Mouse (Mus musculus): ENCODE measurements around the gene Kalrn. TPM values are rescaled to one million over a fixed set of nuclear protein-coding genes. Genes with fewer than 3 reads are reported as not detected.
"Not testable (repeated sequence)": the region's sequence is repeated elsewhere in the genome, so short reads cannot be mapped to it uniquely, and the experiment has no call there.

The Kalrn gene
- polyA plus RNA-seq, 1 experiment from 2014 or later, result 38.5 TPM

- Histone ChIP-seq H3K27ac (no peak overlapping the region), H3K4me1 (replicated peaks) (peaks cover 52% of the 10 kb centered on the region), H3K9ac (replicated peaks) (no peak overlapping the region), H3K36me3 (peaks cover under 1% of the 10 kb centered on the region; the same call in 1 of the 2 replicates), H3K9me3 (no peaks in the 10 kb centered on the region), H3K27me3 (no peaks in the 10 kb centered on the region), H3K4me3 (replicated peaks) (no peak overlapping the region), H3K4me2 (replicated peaks) (no peak overlapping the region)
- WGBS, result 85% methylated on average over 11 of the region's 11 CpGs
- ATAC-seq, result no peak
Observed at GRCm38 (mm10) chr16:34320023-34320800, 253.1 kb downstream of the Kalrn start.

DNA sequence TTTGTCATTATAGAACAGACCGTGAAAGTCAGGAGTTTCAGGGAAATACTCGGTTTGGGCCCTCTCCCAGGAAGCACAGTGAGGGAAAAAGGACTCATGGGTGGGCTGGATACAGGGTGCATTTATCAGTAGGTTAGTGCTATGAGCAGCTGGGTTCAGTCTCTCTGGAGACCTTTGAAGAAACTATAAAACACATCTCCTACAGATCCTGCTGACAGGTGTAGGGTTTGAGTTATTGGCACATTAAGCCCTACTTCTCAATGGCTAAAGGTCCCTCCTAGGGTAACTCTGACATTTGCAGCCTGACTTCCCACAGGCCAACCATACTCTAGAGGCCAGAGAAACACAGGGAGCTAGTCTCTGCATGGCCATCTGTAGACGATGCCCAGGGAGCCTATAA, 256.2 kb downstream of the Kalrn start:
- Histone ChIP-seq H3K4me3 (replicated peaks) (no peak overlapping the region), H3K4me2 (replicated peaks) (no peak overlapping the region), H3K36me3 (peaks cover 15% of the 10 kb centered on the region), H3K9me3 (no peaks in the 10 kb centered on the region), H3K27ac (peak overlapping the region; percentile 73; the same call in 1 of the 2 replicates), H3K27me3 (no peaks in the 10 kb centered on the region), H3K4me1 (replicated peaks) (peaks cover 38% of the 10 kb centered on the region), H3K9ac (replicated peaks) (no peak overlapping the region)
- no peak for ATAC-seq
- WGBS, result 55% methylated on average over 3 of the region's 3 CpGs

- peaks cover 22% of the 10 kb centered on the region for H3K36me3 ChIP-seq
- H3K9ac ChIP-seq (replicated peaks), result no peak overlapping the region; the same call in 1 of the 2 replicates
- H3K9me3 ChIP-seq, result no peaks in the 10 kb centered on the region
- H3K4me1 ChIP-seq (replicated peaks), result peaks cover 38% of the 10 kb centered on the region
- no peak overlapping the region for H3K4me2 ChIP-seq (replicated peaks)
- WGBS, result 40% methylated on average over 10 of the region's 10 CpGs
- H3K27ac ChIP-seq, result peak overlapping the region; percentile 73
- H3K4me3 ChIP-seq (replicated peaks), result no peak overlapping the region
- ATAC-seq, result peak; percentile 55
- H3K27me3 ChIP-seq, result no peaks in the 10 kb centered on the region
Observed at GRCm38 (mm10) chr16:34316253-34316652, 257.1 kb downstream of the Kalrn start.

GRCm38 (mm10) chr16:34314071-34314470, 259.3 kb downstream of the Kalrn start:
- Histone ChIP-seq H3K9me3 (no peaks in the 10 kb centered on the region), H3K4me2 (replicated peaks) (no peak overlapping the region), H3K9ac (replicated peaks) (no peak overlapping the region), H3K36me3 (peaks cover 40% of the 10 kb centered on the region), H3K27ac (no peak overlapping the region), H3K4me3 (replicated peaks) (no peak overlapping the region), H3K27me3 (no peaks in the 10 kb centered on the region), H3K4me1 (replicated peaks) (peaks cover 23% of the 10 kb centered on the region)
- 87% methylated on average over 10 of the region's 10 CpGs for WGBS
- ATAC-seq, result no peak

GRCm38 (mm10) chr16:34311577-34311976, 261.8 kb downstream of the Kalrn start:
- H3K4me2 ChIP-seq (replicated peaks), result no peak overlapping the region
- peaks cover 63% of the 10 kb centered on the region for H3K36me3 ChIP-seq
- H3K27me3 ChIP-seq, result no peaks in the 10 kb centered on the region
- H3K4me3 ChIP-seq (replicated peaks), result no peak overlapping the region
- 77% methylated on average over 1 of the region's 1 CpGs for WGBS
- H3K9me3 ChIP-seq, result no peaks in the 10 kb centered on the region
- peaks cover 5% of the 10 kb centered on the region for H3K4me1 ChIP-seq (replicated peaks)
- no peak overlapping the region for H3K9ac ChIP-seq (replicated peaks)
- ATAC-seq, result no peak
- peak overlapping the region; percentile 39; the same call in 1 of the 2 replicates for H3K27ac ChIP-seq

- 94% methylated on average over 8 of the region's 8 CpGs for WGBS
- Histone ChIP-seq H3K4me3 (replicated peaks) (no peak overlapping the region), H3K27ac (no peak overlapping the region), H3K4me2 (replicated peaks) (no peak overlapping the region), H3K4me1 (replicated peaks) (no peaks in the 10 kb centered on the region), H3K36me3 (peaks cover 75% of the 10 kb centered on the region), H3K9ac (replicated peaks) (no peak overlapping the region), H3K9me3 (no peaks in the 10 kb centered on the region), H3K27me3 (no peaks in the 10 kb centered on the region)
- ATAC-seq, result no peak
Observed at GRCm38 (mm10) chr16:34310363-34310762, 263.0 kb downstream of the Kalrn start.

- H3K4me1 ChIP-seq (replicated peaks), result no peaks in the 10 kb centered on the region
- peaks cover 78% of the 10 kb centered on the region for H3K36me3 ChIP-seq
Observed at GRCm38 (mm10) chr16:34308324-34308723, 265.0 kb downstream of the Kalrn start.

DNA sequence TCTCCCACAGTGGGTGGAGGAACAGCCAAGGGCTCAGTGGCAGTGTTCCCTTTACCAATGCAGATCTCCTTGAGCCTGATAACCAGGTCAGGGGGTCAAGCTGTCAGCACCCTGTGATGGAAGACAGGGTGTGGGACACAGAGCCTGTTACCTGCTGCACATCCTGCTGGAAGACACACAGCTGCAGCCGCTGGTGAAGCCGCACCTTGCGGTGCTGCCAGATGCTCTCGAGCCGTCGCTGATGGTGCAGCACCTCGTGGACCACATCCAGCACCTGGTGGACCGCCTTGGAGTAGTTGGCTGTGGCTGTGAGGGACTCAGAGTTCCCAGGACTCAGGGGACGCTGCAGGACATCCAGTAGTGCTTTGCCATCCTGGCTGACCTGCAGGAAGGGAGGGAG, 265.9 kb downstream of the Kalrn start:
- ATAC-seq, result no peak
- Histone ChIP-seq H3K4me3 (replicated peaks) (no peak overlapping the region), H3K27ac (no peak overlapping the region), H3K27me3 (no peaks in the 10 kb centered on the region), H3K9ac (replicated peaks) (no peak overlapping the region), H3K4me2 (replicated peaks) (no peak overlapping the region), H3K36me3 (peaks cover 75% of the 10 kb centered on the region), H3K4me1 (replicated peaks) (no peaks in the 10 kb centered on the region), H3K9me3 (no peaks in the 10 kb centered on the region)
- 88% methylated on average over 9 of the region's 9 CpGs for WGBS

More at GRCm38 (mm10) chr16:34308324-34308723, 265.0 kb downstream of the Kalrn start:
- Histone ChIP-seq H3K9ac (replicated peaks) (no peak overlapping the region), H3K27me3 (no peaks in the 10 kb centered on the region), H3K9me3 (no peaks in the 10 kb centered on the region), H3K4me3 (replicated peaks) (no peak overlapping the region), H3K27ac (no peak overlapping the region), H3K4me2 (replicated peaks) (no peak overlapping the region)
- WGBS, result 87% methylated on average over 1 of the region's 1 CpGs
- no peak for ATAC-seq

DNA sequence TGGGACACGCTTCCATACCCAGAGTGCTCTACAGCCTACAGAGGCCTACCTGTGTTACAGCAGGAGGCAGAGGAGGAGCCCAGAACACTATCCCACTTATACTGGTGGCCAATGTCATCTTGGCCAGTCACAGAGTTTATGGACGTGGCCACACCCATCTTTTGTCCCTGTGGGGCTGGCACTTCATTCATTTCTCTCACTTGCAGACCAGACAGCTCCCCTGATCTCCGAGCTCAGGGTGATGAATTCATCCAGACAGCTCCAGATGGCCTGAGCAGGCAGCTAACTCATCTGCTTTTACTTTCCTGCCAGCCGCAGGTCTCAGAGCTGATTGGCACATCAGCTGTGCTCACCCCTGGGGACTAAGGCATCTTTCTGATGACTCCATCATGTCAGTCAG, 267.7 kb downstream of the Kalrn start:
- H3K27me3 ChIP-seq, result no peaks in the 10 kb centered on the region
- no peak overlapping the region for H3K4me3 ChIP-seq (replicated peaks)
- H3K27ac ChIP-seq, result no peak overlapping the region
- H3K4me2 ChIP-seq (replicated peaks), result no peak overlapping the region
- 77% methylated on average over 4 of the region's 4 CpGs for WGBS
- peaks cover 63% of the 10 kb centered on the region for H3K36me3 ChIP-seq
- no peak for ATAC-seq
- H3K9ac ChIP-seq (replicated peaks), result no peak overlapping the region
- H3K4me1 ChIP-seq (replicated peaks), result no peaks in the 10 kb centered on the region
- H3K9me3 ChIP-seq, result no peaks in the 10 kb centered on the region

- H3K4me1 ChIP-seq (replicated peaks); H3K27me3 ChIP-seq; H3K9me3 ChIP-seq; H3K9ac ChIP-seq (replicated peaks); H3K27ac ChIP-seq; H3K4me2 ChIP-seq (replicated peaks); H3K4me3 ChIP-seq (replicated peaks): not testable (repeated sequence)
- WGBS, result 85% methylated on average over 4 of the region's 4 CpGs
- ATAC-seq, result peak; percentile 43; the same call in 1 of the 2 replicates
- H3K36me3 ChIP-seq, result peaks cover 52% of the 10 kb centered on the region
Observed at GRCm38 (mm10) chr16:34303818-34304217, 269.5 kb downstream of the Kalrn start.

GRCm38 (mm10) chr16:34302503-34302902, 270.8 kb downstream of the Kalrn start:
- H3K9me3 ChIP-seq, result no peaks in the 10 kb centered on the region
- H3K36me3 ChIP-seq, result peaks cover 44% of the 10 kb centered on the region
- WGBS, result 92% methylated on average over 1 of the region's 1 CpGs
- no peak for ATAC-seq
- no peak overlapping the region for H3K27ac ChIP-seq
- H3K9ac ChIP-seq (replicated peaks), result no peak overlapping the region
- H3K4me2 ChIP-seq (replicated peaks), result no peak overlapping the region
- no peak overlapping the region for H3K4me3 ChIP-seq (replicated peaks)
- no peaks in the 10 kb centered on the region for H3K27me3 ChIP-seq
- H3K4me1 ChIP-seq (replicated peaks), result peaks cover 15% of the 10 kb centered on the region; the same call in 1 of the 2 replicates

GRCm38 (mm10) chr16:34302063-34302462, 271.3 kb downstream of the Kalrn start:
- H3K9ac ChIP-seq (replicated peaks), result no peak overlapping the region
- no peak for ATAC-seq
- no peak overlapping the region for H3K27ac ChIP-seq
- no peaks in the 10 kb centered on the region for H3K27me3 ChIP-seq
- 89% methylated on average over 1 of the region's 1 CpGs for WGBS
- H3K4me3 ChIP-seq (replicated peaks), result no peak overlapping the region
- peaks cover 41% of the 10 kb centered on the region for H3K36me3 ChIP-seq
- no peaks in the 10 kb centered on the region for H3K9me3 ChIP-seq
- H3K4me1 ChIP-seq (replicated peaks), result peaks cover 15% of the 10 kb centered on the region; the same call in 1 of the 2 replicates
- no peak overlapping the region for H3K4me2 ChIP-seq (replicated peaks)
